ENCODE assay signal across 16 mouse cellular contexts in genomic region chr3:105049848-105050247, GRCm38 (mm10). TPM values are rescaled to one million over a fixed set of nuclear protein-coding genes. Genes with fewer than 3 reads are reported as not detected.
DNase-seq lines count a peak whose midpoint lies in the region; ATAC-seq and TF ChIP-seq lines count a peak whose summit lies in the region.
"Had no signal": no experiment of that assay in that cellular context is flagged by ENCODE, and none has a peak within 500 bp of the region (broad histone marks: within the 10 kb centered on the region; RNA-seq: fewer than 3 reads in every experiment).

No protein-coding gene starts in this region.

- peaks cover 77% of the 10 kb centered on the region for H3K4me1 ChIP-seq in heart, embryonic 15.5 days (replicated peaks)
- peaks cover 15% of the 10 kb centered on the region; the same call in 1 of the 2 replicates for H3K4me1 ChIP-seq in lung, embryonic 14.5 days (ENCODE audit: insufficient read depth)
- peaks cover 41% of the 10 kb centered on the region for H3K4me1 ChIP-seq in forebrain, embryonic 15.5 days
- peaks cover 29% of the 10 kb centered on the region; the same call in 1 of the 2 replicates for H3K4me1 ChIP-seq in lung, postnatal 0 days (ENCODE audit: insufficient read depth, low read depth, low read length)

- DNase-seq in heart, postnatal 36 days: no peak
- no peak for DNase-seq in lung, embryonic 14.5 days
- DNase-seq in lung, postnatal 36 days: no peak
- no peak for DNase-seq in lung, postnatal 0 days (ENCODE audit: low spot score)
- no peak for DNase-seq in embryo, embryonic 10 days (ENCODE audit: low spot score)
- no peak for DNase-seq in retina, embryonic 14.5 days (ENCODE audit: low spot score)
- DNase-seq: adrenal gland, postnatal 25 days; cerebellum, adult 8-10 months had no signal

- H3K36me3 ChIP-seq in heart, embryonic 15.5 days: no peaks in the 10 kb centered on the region
- no peaks in the 10 kb centered on the region for H3K36me3 ChIP-seq in lung, embryonic 14.5 days (ENCODE audit: insufficient read depth)
- no peaks in the 10 kb centered on the region for H3K36me3 ChIP-seq in forebrain, embryonic 15.5 days
- no peaks in the 10 kb centered on the region for H3K36me3 ChIP-seq in lung, postnatal 0 days (ENCODE audit: insufficient read depth, low read length)
- H3K36me3 ChIP-seq: embryonic facial prominence, embryonic 12.5 days had no signal

- ATAC-seq in heart, embryonic 15.5 days (replicated peaks; ENCODE audit: insufficient number of reproducible peaks, insufficient read depth, low FRiP score, low read depth): no peak
- no peak for ATAC-seq in lung, embryonic 14.5 days (ENCODE audit: insufficient read depth)
- no peak for ATAC-seq in forebrain, embryonic 15.5 days (replicated peaks)
- ATAC-seq in lung, postnatal 0 days: no peak
- ATAC-seq: intestine, embryonic 16.5 days had no signal

- no peak for TF ChIP-seq CTCF in lung, embryonic 14.5 days (IDR thresholded peaks at IDR 0.05; ENCODE audit: low read depth)
- TF ChIP-seq CTCF in lung, postnatal 0 days (IDR thresholded peaks at IDR 0.05): no peak

- 0 out of 2 replicates have a peak overlapping the region, but pooled peaks have one; percentile 18 for H3K27ac ChIP-seq in heart, embryonic 15.5 days
- H3K27ac ChIP-seq in lung, embryonic 14.5 days (ENCODE audit: low read depth): no peak overlapping the region
- H3K27ac ChIP-seq in forebrain, embryonic 15.5 days (replicated peaks): no peak overlapping the region
- peak overlapping the region; percentile 52; the same call in 1 of the 2 replicates for H3K27ac ChIP-seq in lung, postnatal 0 days (ENCODE audit: low read length)

- no peak for TF ChIP-seq EP300 in lung, postnatal 0 days (IDR thresholded peaks at IDR 0.05)

- 32% methylated on average over 6 of the region's 6 CpGs for WGBS in heart, embryonic 15.5 days
- 46% methylated on average over 6 of the region's 6 CpGs for WGBS in lung, embryonic 14.5 days
- 86% methylated on average over 6 of the region's 6 CpGs for WGBS in forebrain, embryonic 15.5 days
- WGBS in lung, postnatal 0 days: 21% methylated on average over 6 of the region's 6 CpGs

- 0 out of 2 replicates have a peak overlapping the region, but pooled peaks have one; percentile 10 for H3K4me3 ChIP-seq in heart, embryonic 15.5 days
- no peak overlapping the region for H3K4me3 ChIP-seq in lung, embryonic 14.5 days (ENCODE audit: low read depth, low read length)
- no peak overlapping the region for H3K4me3 ChIP-seq in forebrain, embryonic 15.5 days
- peak overlapping the region; percentile 93 for H3K4me3 ChIP-seq in lung, postnatal 0 days (ENCODE audit: low read depth, low read length)

- no peaks in the 10 kb centered on the region for H3K27me3 ChIP-seq in heart, embryonic 15.5 days
- no peaks in the 10 kb centered on the region for H3K27me3 ChIP-seq in lung, embryonic 14.5 days (ENCODE audit: insufficient read depth, low read length)
- H3K27me3 ChIP-seq in forebrain, embryonic 15.5 days: no peaks in the 10 kb centered on the region
- H3K27me3 ChIP-seq in lung, postnatal 0 days (replicated peaks; ENCODE audit: insufficient read depth, low read length): no peaks in the 10 kb centered on the region
- H3K27me3 ChIP-seq: embryonic facial prominence, embryonic 12.5 days had no signal

- no peaks in the 10 kb centered on the region for H3K9me3 ChIP-seq in heart, embryonic 15.5 days (replicated peaks)
- no peaks in the 10 kb centered on the region for H3K9me3 ChIP-seq in lung, embryonic 14.5 days (ENCODE audit: low read depth, low read length)
- no peaks in the 10 kb centered on the region for H3K9me3 ChIP-seq in forebrain, embryonic 15.5 days
- no peaks in the 10 kb centered on the region for H3K9me3 ChIP-seq in lung, postnatal 0 days (ENCODE audit: low read length)
- H3K9me3 ChIP-seq: embryonic facial prominence, embryonic 12.5 days had no signal

- H3K9ac ChIP-seq in heart, embryonic 15.5 days: no peak overlapping the region
- no peak overlapping the region for H3K9ac ChIP-seq in lung, embryonic 14.5 days
- H3K9ac ChIP-seq in forebrain, embryonic 15.5 days (replicated peaks): no peak overlapping the region
- no peak overlapping the region for H3K9ac ChIP-seq in lung, postnatal 0 days (replicated peaks; ENCODE audit: low read depth)

- intact Hi-C loops in heart, postnatal 36 days (cut with DNase I): loop anchor here (2.0 kb wide), 2 partner anchors 13 to 27 kb away; no protein-coding TSS in a partner anchor

- H3K4me2 ChIP-seq in heart, embryonic 15.5 days: peak overlapping the region; percentile 39
- peak overlapping the region; percentile 36; the same call in 1 of the 2 replicates for H3K4me2 ChIP-seq in lung, embryonic 14.5 days
- peak overlapping the region; percentile 11 for H3K4me2 ChIP-seq in forebrain, embryonic 15.5 days (replicated peaks)
- H3K4me2 ChIP-seq in lung, postnatal 0 days (replicated peaks; ENCODE audit: low read depth, low read length): peak overlapping the region; percentile 70

RNA-seq across cellular contexts. Expression of gene Cttnbp2nl, which starts 3.1 kb away (rescaled TPM):
- 21.6 and 22.7 TPM in 2 replicates for polyA plus RNA-seq in heart, embryonic 15.5 days (2015; fragmentation: Nextera tagmentation; extraction: Ambion mirVana)
- total RNA-seq in heart, postnatal 36 days (2021): 10 to 100 TPM; 18.9 to 19.6 TPM
- 38.5 and 42.3 TPM in 2 replicates for polyA plus RNA-seq in lung, embryonic 14.5 days (2014; fragmentation: Nextera tagmentation; extraction: Ambion mirVana)
- polyA plus RNA-seq in forebrain, embryonic 15.5 days (2015; fragmentation: Nextera tagmentation; extraction: Ambion mirVana): 54.8 and 61.1 TPM in 2 replicates
- polyA plus RNA-seq in lung, postnatal 0 days (2015; fragmentation: Nextera tagmentation; extraction: Ambion mirVana): 70.4 and 82.1 TPM in 2 replicates

RNA-seq across cellular contexts. Expression of gene 4930564D02Rik, which starts 16.8 kb away (rescaled TPM):
- not detected in 2 replicates for polyA plus RNA-seq in heart, embryonic 15.5 days (2015; fragmentation: Nextera tagmentation; extraction: Ambion mirVana)
- not detected for total RNA-seq in heart, postnatal 36 days (2021)
- not detected in 2 replicates for polyA plus RNA-seq in lung, embryonic 14.5 days (2014; fragmentation: Nextera tagmentation; extraction: Ambion mirVana)
- not detected in 2 replicates for polyA plus RNA-seq in forebrain, embryonic 15.5 days (2015; fragmentation: Nextera tagmentation; extraction: Ambion mirVana)
- polyA plus RNA-seq in lung, postnatal 0 days (2015; fragmentation: Nextera tagmentation; extraction: Ambion mirVana): not detected in 2 replicates
- total RNA-seq: adrenal gland, postnatal 25 days; CH12.LX; megakaryocyte progenitor cell, adult 5-6 weeks had no signal
- polyA plus RNA-seq: embryonic facial prominence, embryonic 12.5 days; intestine, embryonic 16.5 days; limb, embryonic 11.5 days; stomach, embryonic 14.5 days had no signal

Comparison
In these comparisons a context has a peak if more than half of its experiments do, and no peak if none do; other contexts are left out.
1. H3K27ac ChIP-seq: peak in heart, embryonic 15.5 days (single experiment) and lung, postnatal 0 days (single experiment); none in lung, embryonic 14.5 days (single experiment) and forebrain, embryonic 15.5 days (single experiment).
2. H3K4me3 ChIP-seq: peak in heart, embryonic 15.5 days (single experiment) and lung, postnatal 0 days (single experiment); none in lung, embryonic 14.5 days (single experiment) and forebrain, embryonic 15.5 days (single experiment).
3. H3K4me2 ChIP-seq: peak in every context shown above with its lines; median percentile 70 in lung, postnatal 0 days; 39 in heart, embryonic 15.5 days; 36 in lung, embryonic 14.5 days; 11 in forebrain, embryonic 15.5 days.